ENCODE assay signal across 8 mouse cellular contexts in genomic region chr7:36698589-36698946, GRCm38 (mm10). TPM values are rescaled to one million over a fixed set of nuclear protein-coding genes. Genes with fewer than 3 reads are reported as not detected.
A peak's percentile ranks its signal among the peaks of the same experiment; 100 is the strongest.
DNase-seq lines count a peak whose midpoint lies in the region; ATAC-seq and TF ChIP-seq lines count a peak whose summit lies in the region.

No protein-coding gene starts in this region.

- no peak for DNase-seq in heart, adult 2 months
- no peak for DNase-seq in heart, postnatal 4 days
- DNase-seq in frontal cortex, adult 2 months (ENCODE audit: extremely low spot score in 1 of 2, low spot score in 1 of 2), result no peak
- DNase-seq in gastrocnemius, postnatal 36 days, result no peak
- no peak for DNase-seq in cerebellum, postnatal 36 days

- no peaks in the 10 kb centered on the region; the same call in 1 of the 2 replicates for H3K79me2 ChIP-seq in heart, adult 2 months (replicated peaks; ENCODE audit: control insufficient read depth, insufficient read depth, low read length)
- H3K79me2 ChIP-seq in C2C12 (ENCODE audit: control insufficient read depth, insufficient read depth), result peaks cover 65% of the 10 kb centered on the region

- peak overlapping the region; percentile 94 for H3K27ac ChIP-seq in heart, adult 2 months
- peak overlapping the region; percentile 84 for H3K27ac ChIP-seq in forebrain, embryonic 13.5 days
- H3K27ac ChIP-seq in liver, embryonic 12.5 days, result no peak overlapping the region; the same call in 1 of the 2 replicates

- peaks cover 31% of the 10 kb centered on the region for H3K79me3 ChIP-seq in C2C12 (ENCODE audit: low read depth)

- H3K9ac ChIP-seq in heart, adult 2 months (ENCODE audit: low read depth, low read length), result peak overlapping the region; percentile 78
- peak overlapping the region; percentile 76 for H3K9ac ChIP-seq in forebrain, embryonic 13.5 days
- peak overlapping the region; percentile 44 for H3K9ac ChIP-seq in liver, embryonic 12.5 days

- peaks cover 7% of the 10 kb centered on the region for H3K27me3 ChIP-seq in heart, adult 2 months (ENCODE audit: control insufficient read depth, insufficient read depth, low read length)
- H3K27me3 ChIP-seq in C2C12 (ENCODE audit: control insufficient read depth, insufficient read depth, insufficient read length), result no peaks in the 10 kb centered on the region
- peaks cover 30% of the 10 kb centered on the region for H3K27me3 ChIP-seq in forebrain, embryonic 13.5 days
- H3K27me3 ChIP-seq in liver, embryonic 12.5 days (replicated peaks), result peaks cover 82% of the 10 kb centered on the region

- no peak for TF ChIP-seq CTCF in heart, adult 2 months (IDR thresholded peaks at IDR 0.05)
- no peak for TF ChIP-seq CTCF in C2C12 (IDR thresholded peaks at IDR 0.05; ENCODE audit: control insufficient read depth, insufficient read depth, insufficient read length)

- peak overlapping the region; percentile 77 for H3K4me3 ChIP-seq in heart, adult 2 months
- peak overlapping the region; percentile 42 for H3K4me3 ChIP-seq in C2C12 (ENCODE audit: insufficient read depth, poor library complexity, severe bottlenecking)
- peak overlapping the region; percentile 81 for H3K4me3 ChIP-seq in forebrain, embryonic 13.5 days
- peak overlapping the region; percentile 61 for H3K4me3 ChIP-seq in liver, embryonic 12.5 days

- peak overlapping the region; percentile 96 for H3K4me2 ChIP-seq in forebrain, embryonic 13.5 days
- H3K4me2 ChIP-seq in liver, embryonic 12.5 days, result peak overlapping the region; percentile 74

- intact Hi-C loops in heart, adult 2 months (cut with DNase I), result no loop called here
- intact Hi-C loops in gastrocnemius, postnatal 36 days (cut with DNase I), result no loop called here

- TF ChIP-seq POLR2A in heart, adult 2 months (IDR thresholded peaks at IDR 0.05; ENCODE audit: insufficient read depth, low read depth, low read length), result no peak

- TF ChIP-seq EP300 in heart, adult 2 months (IDR thresholded peaks at IDR 0.05; ENCODE audit: insufficient read depth, low read depth, low read length), result no peak

- H3K36me3 ChIP-seq in heart, adult 2 months (ENCODE audit: control insufficient read depth, insufficient read depth, low read length), result no peaks in the 10 kb centered on the region
- H3K36me3 ChIP-seq in C2C12 (ENCODE audit: control insufficient read depth, insufficient read depth), result peaks cover 4% of the 10 kb centered on the region
- no peaks in the 10 kb centered on the region for H3K36me3 ChIP-seq in forebrain, embryonic 13.5 days (ENCODE audit: poor library complexity, severe bottlenecking)
- no peaks in the 10 kb centered on the region for H3K36me3 ChIP-seq in liver, embryonic 12.5 days

- no peak; the same call in 1 of the 2 replicates for ATAC-seq in forebrain, embryonic 13.5 days
- no peak for ATAC-seq in liver, embryonic 12.5 days

- H3ac ChIP-seq in C2C12 (ENCODE audit: control insufficient read depth, insufficient read length, low read depth), result peak overlapping the region; percentile 81

- WGBS in heart, adult 2 months, result 3% methylated on average over 16 of the region's 16 CpGs
- under 1% methylated on average over 16 of the region's 16 CpGs for WGBS in forebrain, embryonic 13.5 days
- WGBS in liver, embryonic 12.5 days (ENCODE audit: insufficient replicate concordance), result under 1% methylated on average over 16 of the region's 16 CpGs

- no peaks in the 10 kb centered on the region for H3K9me3 ChIP-seq in forebrain, embryonic 13.5 days (replicated peaks)
- no peaks in the 10 kb centered on the region for H3K9me3 ChIP-seq in liver, embryonic 12.5 days (replicated peaks)

- peaks cover 1% of the 10 kb centered on the region for H3K4me1 ChIP-seq in heart, adult 2 months (ENCODE audit: control insufficient read depth, insufficient read depth, low read length)
- peaks cover 49% of the 10 kb centered on the region for H3K4me1 ChIP-seq in forebrain, embryonic 13.5 days
- peaks cover 12% of the 10 kb centered on the region; the same call in 1 of the 2 replicates for H3K4me1 ChIP-seq in liver, embryonic 12.5 days

TF ChIP-seq in C2C12, 6 proteins besides CTCF, POLR2A, EP300 and RAD21:
- TF ChIP-seq CEBPB (IDR thresholded peaks at IDR 0.05; ENCODE audit: low read depth) (no peak), MYOD1 (IDR thresholded peaks at IDR 0.05; ENCODE audit: control insufficient read depth, insufficient read length, low read depth) (no peak), FOSL1 (IDR thresholded peaks at IDR 0.05; ENCODE audit: insufficient read depth, low read length, poor library complexity, severe bottlenecking) (no peak), MYOG (IDR thresholded peaks at IDR 0.05; ENCODE audit: control insufficient read depth, extremely low read depth, insufficient read length) (no peak), USF1 (IDR thresholded peaks at IDR 0.05; ENCODE audit: low read depth) (no peak), MAX (IDR thresholded peaks at IDR 0.05) (no peak)
TF ChIP-seq in C2C12: peak in this region for 0.

RNA-seq across cellular contexts. Expression of gene Tshz3, which starts 0.7 kb away (rescaled TPM):
- 1 to 10 TPM; 3.5 to 4.3 TPM for total RNA-seq in heart, adult 2 months (2021)
- polyA plus RNA-seq in heart, adult 2 months (2012; rRNA removed), result 1.8 and 3.6 TPM in 2 replicates
- total RNA-seq in heart, postnatal 4 days (2021), result 1 to 10 TPM; 5.5 to 6.1 TPM
- polyA plus RNA-seq in C2C12 (2012; fragmentation: generic; extraction: Trizol), result 8.5 TPM
- 11.3 TPM in 2 replicates for polyA plus RNA-seq in forebrain, embryonic 13.5 days (2015; fragmentation: Nextera tagmentation; extraction: Ambion mirVana)
- polyA plus RNA-seq in liver, embryonic 12.5 days (2016; fragmentation: Nextera tagmentation; extraction: Ambion mirVana), result 1.2 and 1.5 TPM in 2 replicates
- 14.8 and 18.1 TPM in 2 replicates for polyA plus RNA-seq in frontal cortex, adult 2 months (2012; rRNA removed)
- 1 to 10 TPM; 2.8 to 3.2 TPM for total RNA-seq in gastrocnemius, postnatal 36 days (2021)
